Mouse (Mus musculus) hindbrain, embryonic 15.5 days (tissue): Measurements from ENCODE around the gene Fcer1g. TPM values are rescaled to one million over a fixed set of nuclear protein-coding genes. Genes with fewer than 3 reads are reported as not detected.

ENCODE experiments used
- ATAC-seq: fragments of 200-750 bp; cut with Nextera tagmentation; 2 replicates; pipeline ENCODE4 v1.8.0; 2017; ENCODE audit warnings: low read depth, moderate number of reproducible peaks, moderate TSS enrichment; ENCODE audit not compliant: low FRiP score
- H3K27ac ChIP-seq: fragments of 300-500 bp; sonication (generic); replicated peaks from 2 replicates; pipeline ENCODE4 v1.5.1; 2015; ENCODE audit warnings: mild to moderate bottlenecking, inconsistent platforms
- H3K27me3 ChIP-seq: fragments of 300-500 bp; sonication (generic); 2 replicates; pipeline ENCODE4 v1.6.1; 2015; ENCODE audit warnings: control low read depth, inconsistent platforms
- H3K36me3 ChIP-seq: fragments of 300-500 bp; sonication (generic); 2 replicates; pipeline ENCODE4 v1.6.1; 2015; ENCODE audit warnings: control low read depth, inconsistent platforms
- H3K4me1 ChIP-seq: fragments of 300-500 bp; sonication (generic); replicated peaks from 2 replicates; pipeline ENCODE4 v1.6.1; 2015; ENCODE audit warnings: control low read depth, inconsistent platforms
- H3K4me2 ChIP-seq: fragments of 300-500 bp; sonication (generic); 2 replicates; pipeline ENCODE4 v1.6.1; 2015; ENCODE audit warnings: moderate library complexity, mild to moderate bottlenecking, inconsistent platforms
- H3K4me3 ChIP-seq: fragments of 300-500 bp; sonication (generic); 2 replicates; pipeline ENCODE4 v1.5.1; 2015; ENCODE audit warnings: mild to moderate bottlenecking, inconsistent platforms
- H3K9ac ChIP-seq: fragments of 300-500 bp; sonication (generic); 2 replicates; pipeline ENCODE4 v1.6.1; 2015; ENCODE audit warnings: inconsistent platforms
- H3K9me3 ChIP-seq: fragments of 300-500 bp; sonication (generic); 2 replicates; pipeline ENCODE4 v1.6.1; 2016; ENCODE audit warnings: control low read depth, inconsistent platforms
- WGBS: fragments of 180-500 bp; shearing (Covaris S2); methylation state at CpG from one replicate; pipeline ENCODE4 v1.1.7; 2015; 5-methylcytosine and 5-hydroxymethylcytosine counted together
- polyA plus RNA-seq: library from polyadenylated mRNA; unstranded; fragments of >200 nt; fragmentation: Nextera tagmentation; extraction: Ambion mirVana; gene quantifications from 2 replicates; pipeline ENCODE4 v1.2.1, GENCODE M21; 2015

Fcer1g gene
- polyA plus RNA-seq: 24.9 and 30.7 TPM in 2 replicates

DNA sequence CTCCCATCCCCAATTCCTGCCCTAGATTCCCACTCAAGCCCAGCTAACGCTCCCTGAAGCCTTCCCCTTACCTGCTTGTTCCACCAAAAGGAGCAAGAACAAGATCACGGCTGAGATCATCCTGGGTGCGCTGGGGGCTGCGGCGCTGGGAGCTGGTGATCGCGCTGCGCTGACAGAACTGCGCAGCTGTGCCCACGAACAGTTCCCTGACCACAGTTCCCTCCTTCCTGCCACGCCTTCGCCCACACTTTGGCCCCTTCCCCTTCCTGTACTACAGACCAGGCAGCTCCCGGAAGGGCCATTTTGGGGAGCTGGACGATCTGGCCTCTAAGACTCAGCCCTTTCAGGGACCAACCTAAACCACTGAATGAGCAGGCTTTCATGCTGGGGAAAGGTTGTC, at the start of gene Fcer1g:
Fcer1g (minus strand) TSS at position 240 of the 400 bp plus-strand sequence.
- H3K4me1 ChIP-seq: no peaks in the 10 kb centered on the region
- no peak for ATAC-seq
- H3K9me3 ChIP-seq: no peaks in the 10 kb centered on the region
- H3K27ac ChIP-seq: no peak within 1 kb of the TSS
- WGBS: 91% methylated on average over 14 of the region's 14 CpGs
- peaks cover 52% of the 10 kb centered on the region for H3K36me3 ChIP-seq
- no peak within 1 kb of the TSS for H3K4me3 ChIP-seq
- H3K9ac ChIP-seq: no peak within 1 kb of the TSS
- no peak within 1 kb of the TSS for H3K4me2 ChIP-seq
- H3K27me3 ChIP-seq: no peaks in the 10 kb centered on the region

DNA sequence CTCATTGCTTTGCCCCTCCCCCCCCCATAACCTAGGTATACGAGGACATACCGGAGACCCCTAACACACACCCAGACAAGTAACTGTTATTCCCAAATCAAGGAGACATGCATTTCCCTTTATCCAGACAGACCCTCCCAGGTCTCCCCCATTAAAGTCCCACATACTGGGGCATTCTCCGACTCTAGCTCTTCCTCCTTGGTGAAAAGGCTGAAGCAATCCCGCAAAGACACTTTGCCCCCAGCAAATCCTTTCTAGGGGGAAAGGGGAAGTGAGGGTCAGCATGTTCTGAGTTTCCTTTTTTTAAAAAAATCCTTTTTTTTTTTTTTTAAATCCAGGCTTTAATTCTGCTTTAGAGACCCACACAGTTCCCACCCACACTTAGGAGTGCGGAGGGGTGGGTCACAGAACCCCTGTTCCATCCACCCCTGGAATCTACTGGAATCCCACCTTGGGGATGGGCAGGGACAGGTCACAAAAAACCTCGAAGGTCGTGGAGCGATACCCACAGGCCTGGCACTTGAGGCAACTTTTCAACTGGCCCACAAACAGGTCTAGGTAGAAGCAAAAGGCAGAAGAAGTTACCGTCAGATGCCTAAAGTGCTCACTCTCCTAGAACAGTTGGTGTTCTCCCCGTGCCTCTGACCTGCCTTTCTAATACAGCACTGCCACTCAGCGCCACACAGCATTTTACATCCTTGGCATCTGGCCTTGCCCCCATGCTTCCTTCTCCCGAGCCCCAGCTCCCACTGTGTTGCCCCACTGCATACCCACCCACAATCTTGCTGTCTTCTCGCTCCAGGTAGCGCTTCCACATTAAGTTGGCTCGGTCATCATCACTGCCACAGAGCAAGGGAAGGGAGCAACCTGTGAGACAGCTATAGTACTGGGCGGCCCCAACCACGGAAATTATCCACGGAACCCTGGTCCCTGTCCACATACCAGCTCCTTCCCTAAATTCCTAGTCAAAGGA, 49.3 kb upstream of the Fcer1g start:
- H3K27me3 ChIP-seq: no peaks in the 10 kb centered on the region
- no peak overlapping the region for H3K27ac ChIP-seq
- no peaks in the 10 kb centered on the region for H3K9me3 ChIP-seq
- no peak overlapping the region for H3K9ac ChIP-seq
- H3K4me2 ChIP-seq: no peak overlapping the region
- peaks cover 30% of the 10 kb centered on the region for H3K36me3 ChIP-seq
- ATAC-seq: no peak
- H3K4me3 ChIP-seq: no peak overlapping the region
- 92% methylated on average over 18 of the region's 18 CpGs for WGBS
- peaks cover 51% of the 10 kb centered on the region for H3K4me1 ChIP-seq

DNA sequence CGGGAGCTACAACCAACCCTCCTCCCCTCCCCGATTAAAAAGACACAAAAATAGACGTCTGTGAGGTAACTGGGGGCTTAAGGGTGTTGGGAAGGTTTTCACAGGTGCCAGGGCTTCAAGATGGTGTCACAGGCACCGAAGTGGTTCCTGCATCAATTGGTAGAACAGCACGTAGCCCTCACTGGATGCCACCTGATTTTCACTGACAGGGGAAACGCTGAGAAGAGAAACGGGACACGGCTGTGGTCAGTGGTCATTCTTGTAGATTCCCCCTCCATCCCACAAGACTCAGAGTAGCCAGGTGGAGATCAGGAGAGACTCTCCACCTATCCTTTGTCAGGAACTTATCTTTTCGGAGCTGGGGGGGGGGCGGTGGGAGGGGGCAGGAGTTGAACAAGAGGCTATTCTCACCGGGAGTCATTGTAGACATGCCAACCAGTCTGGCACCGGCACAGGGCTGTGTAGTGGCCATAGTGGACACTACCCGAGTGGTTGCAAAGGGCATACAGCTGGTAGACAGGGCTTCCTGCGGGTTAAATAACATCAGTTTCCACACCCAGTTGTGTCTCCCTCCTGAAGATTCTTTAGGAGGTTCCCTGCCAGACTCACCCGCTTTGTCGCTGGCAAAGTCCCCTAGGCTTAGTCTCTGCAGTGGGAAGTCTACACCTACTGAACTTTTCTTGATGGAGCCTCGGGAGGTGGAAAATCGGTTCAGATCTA, 48.1 kb upstream of the Fcer1g start:
- H3K27ac ChIP-seq: no peak overlapping the region
- peaks cover 45% of the 10 kb centered on the region for H3K4me1 ChIP-seq
- ATAC-seq: no peak
- peak overlapping the region; percentile 24; the same call in 1 of the 2 replicates for H3K9ac ChIP-seq
- H3K9me3 ChIP-seq: no peaks in the 10 kb centered on the region
- peak overlapping the region; percentile 73 for H3K4me2 ChIP-seq
- H3K36me3 ChIP-seq: peaks cover 36% of the 10 kb centered on the region
- peak overlapping the region; percentile 67 for H3K4me3 ChIP-seq
- 81% methylated on average over 18 of the region's 18 CpGs for WGBS
- H3K27me3 ChIP-seq: no peaks in the 10 kb centered on the region

DNA sequence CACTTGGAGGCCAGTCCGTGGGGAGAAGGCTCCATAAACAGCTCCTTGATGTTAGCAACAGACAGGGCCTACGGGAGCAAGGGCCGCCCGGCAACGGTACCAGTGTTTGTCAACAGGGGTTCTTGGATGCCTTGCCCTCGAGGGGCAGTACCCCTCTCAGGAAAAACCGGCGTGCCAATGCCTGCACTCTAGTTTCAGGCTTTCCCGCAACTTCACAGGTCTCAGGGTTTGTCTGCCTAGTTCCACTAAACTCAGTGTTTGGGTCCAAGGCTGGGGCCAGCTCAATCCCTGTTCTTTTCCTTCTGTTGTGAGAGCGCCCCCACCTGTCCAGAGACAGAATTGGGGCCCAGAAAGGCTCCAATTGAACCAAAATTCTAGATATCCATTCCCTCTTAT, 47.4 kb upstream of the Fcer1g start:
- peak; percentile 57 for ATAC-seq
- H3K27ac ChIP-seq: peak overlapping the region; percentile 78
- no peaks in the 10 kb centered on the region for H3K9me3 ChIP-seq
- peak overlapping the region; percentile 73 for H3K4me2 ChIP-seq
- H3K4me1 ChIP-seq: peaks cover 38% of the 10 kb centered on the region
- H3K36me3 ChIP-seq: peaks cover 43% of the 10 kb centered on the region
- under 1% methylated on average over 10 of the region's 10 CpGs for WGBS
- H3K27me3 ChIP-seq: no peaks in the 10 kb centered on the region
- peak overlapping the region; percentile 24 for H3K9ac ChIP-seq
- peak overlapping the region; percentile 67 for H3K4me3 ChIP-seq

DNA sequence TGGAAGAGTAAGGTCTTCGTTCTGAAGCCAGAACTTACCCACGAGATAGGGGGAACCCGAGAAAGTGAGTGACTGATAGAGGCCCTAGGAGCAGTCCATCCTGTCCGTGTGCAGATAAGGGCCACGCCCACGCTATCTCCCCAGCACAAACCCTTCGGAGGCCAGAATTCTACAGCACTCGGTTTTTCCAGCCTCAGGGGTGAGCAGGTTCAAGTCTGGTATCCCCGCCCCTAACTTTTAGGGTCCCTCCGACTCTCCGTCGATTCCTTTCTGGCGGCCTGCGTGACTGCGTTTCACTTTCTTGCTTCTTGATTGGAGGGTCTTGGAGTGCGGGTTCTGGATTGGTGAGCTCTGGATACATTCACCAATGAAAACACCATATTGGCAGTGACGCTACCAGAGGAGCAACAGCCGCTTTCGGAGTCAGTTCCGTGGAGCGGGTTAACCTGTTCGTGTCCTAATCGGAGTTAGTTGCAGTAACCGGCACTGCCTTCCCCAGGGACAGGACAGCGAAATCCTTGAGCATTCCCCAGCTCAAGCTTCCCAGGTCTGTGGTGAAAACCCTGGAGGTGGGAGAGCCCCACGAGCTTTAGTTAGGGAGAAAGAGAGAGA, 46.9 kb upstream of the Fcer1g start, which contains the start of gene Ppox:
Ppox (minus strand) TSS at position 271 of the 612 bp plus-strand sequence.
- H3K9me3 ChIP-seq: no peaks in the 10 kb centered on the region
- peak; percentile 97 for ATAC-seq
- under 1% methylated on average over 26 of the region's 26 CpGs for WGBS
- H3K4me1 ChIP-seq: peaks cover 33% of the 10 kb centered on the region
- H3K36me3 ChIP-seq: peaks cover 43% of the 10 kb centered on the region
- H3K27ac ChIP-seq: peak within 1 kb of the TSS; percentile 78
- peak within 1 kb of the TSS; percentile 73 for H3K4me2 ChIP-seq
- peak within 1 kb of the TSS; percentile 67 for H3K4me3 ChIP-seq
- peak within 1 kb of the TSS; percentile 61 for H3K9ac ChIP-seq
- H3K27me3 ChIP-seq: no peaks in the 10 kb centered on the region

DNA sequence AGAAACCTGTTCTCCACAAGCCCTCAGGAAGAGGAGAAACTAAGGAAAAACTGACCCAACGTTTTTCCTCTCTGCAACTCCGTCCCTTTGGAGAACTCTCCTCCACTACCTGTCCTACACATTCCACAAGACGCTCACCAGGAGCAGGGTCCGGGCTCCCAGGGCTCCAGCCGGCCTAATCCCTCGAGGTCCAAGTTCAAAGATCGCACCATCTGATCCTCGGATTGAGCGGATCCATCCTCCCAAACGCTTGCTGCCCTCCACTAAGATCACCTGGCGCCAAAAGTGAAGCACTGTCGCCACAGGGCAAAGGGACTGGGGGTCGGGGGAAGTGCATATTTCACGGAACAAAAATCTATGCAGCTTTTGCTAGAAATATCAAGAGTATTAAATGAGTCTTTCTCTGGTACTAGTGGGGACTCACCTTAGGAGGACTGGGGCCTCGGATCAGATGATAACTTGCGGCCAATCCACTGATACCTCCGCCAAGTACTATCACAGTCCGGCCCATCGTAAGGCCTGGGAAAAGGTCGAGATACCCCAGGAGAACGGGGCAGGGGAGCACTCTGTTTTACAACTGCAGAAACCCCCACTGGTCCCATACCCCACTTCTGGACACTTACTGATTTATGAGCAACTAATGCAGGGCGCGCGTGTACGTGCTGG, 46.2 kb upstream of the Fcer1g start:
- Histone ChIP-seq H3K36me3 (peaks cover 46% of the 10 kb centered on the region), H3K4me1 (peaks cover 27% of the 10 kb centered on the region), H3K4me3 (peak overlapping the region; percentile 67), H3K9ac (peak overlapping the region; percentile 61), H3K9me3 (no peaks in the 10 kb centered on the region), H3K27ac (peak overlapping the region; percentile 36; the same call in 1 of the 2 replicates), H3K4me2 (peak overlapping the region; percentile 73), H3K27me3 (no peaks in the 10 kb centered on the region)
- WGBS: under 1% methylated on average over 25 of the region's 25 CpGs
- no peak; the same call in 1 of the 2 replicates for ATAC-seq

DNA sequence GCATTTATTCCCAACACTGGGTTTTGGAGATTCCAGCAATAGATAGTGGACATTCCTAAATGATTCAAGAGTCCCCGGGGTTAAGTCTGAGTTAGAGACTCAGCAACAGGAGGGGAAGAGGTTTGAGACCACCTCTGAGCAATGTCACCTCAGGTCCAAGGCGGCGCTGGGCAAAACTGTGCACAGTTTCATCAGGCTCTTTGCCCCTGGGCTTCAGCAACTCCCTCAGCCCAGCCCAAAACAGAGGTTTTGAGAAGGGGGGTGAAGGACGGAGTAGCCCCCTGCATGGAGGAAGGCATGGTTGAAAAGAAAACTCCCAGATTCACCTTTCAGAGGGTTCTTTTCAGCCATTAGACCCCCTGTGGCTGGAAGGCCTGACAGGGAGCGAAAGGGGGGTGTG, 45.6 kb upstream of the Fcer1g start:
- Histone ChIP-seq H3K4me3 (peak overlapping the region; percentile 67), H3K9ac (no peak overlapping the region), H3K27me3 (no peaks in the 10 kb centered on the region), H3K9me3 (no peaks in the 10 kb centered on the region), H3K27ac (no peak overlapping the region), H3K4me1 (peaks cover 26% of the 10 kb centered on the region), H3K4me2 (peak overlapping the region; percentile 73), H3K36me3 (peaks cover 42% of the 10 kb centered on the region)
- 60% methylated on average over 5 of the region's 5 CpGs for WGBS
- no peak for ATAC-seq

DNA sequence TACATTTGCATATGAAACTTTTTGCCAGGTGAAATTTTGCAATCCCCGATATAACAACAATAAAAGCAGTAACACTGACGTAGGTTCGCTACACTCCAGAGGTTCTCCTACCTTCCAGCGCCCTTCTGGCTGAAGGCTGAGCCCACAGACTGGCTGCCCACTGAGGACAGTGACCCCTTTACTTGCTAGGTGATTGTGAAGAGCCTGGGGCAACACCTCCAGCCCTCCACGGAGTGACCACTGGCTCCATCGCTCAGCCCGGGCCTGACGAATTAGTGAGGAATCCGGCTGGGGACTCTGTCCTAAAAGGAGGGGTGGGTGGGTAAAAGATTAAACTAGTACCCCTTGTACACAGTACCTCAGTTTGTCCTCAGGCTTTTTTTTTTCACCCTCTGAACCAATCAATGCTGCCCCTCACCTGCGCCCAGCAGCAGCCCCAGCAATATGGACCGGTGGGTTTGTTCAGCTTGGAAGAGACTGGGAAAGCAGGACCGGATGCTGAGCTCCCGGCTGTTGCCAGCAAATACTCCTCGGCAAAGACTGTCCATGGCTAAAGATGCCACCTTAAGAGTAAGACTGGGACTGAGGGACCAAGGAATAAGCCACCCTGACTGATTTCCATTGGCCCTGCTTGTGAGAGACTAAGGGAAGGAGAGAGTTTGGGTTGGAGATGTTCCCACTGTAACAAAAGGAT, 45.0 kb upstream of the Fcer1g start:
- H3K27me3 ChIP-seq: no peaks in the 10 kb centered on the region
- H3K4me3 ChIP-seq: no peak overlapping the region
- H3K9me3 ChIP-seq: no peaks in the 10 kb centered on the region
- no peak for ATAC-seq
- H3K4me2 ChIP-seq: 0 out of 2 replicates have a peak overlapping the region, but pooled peaks have one; percentile 73
- 89% methylated on average over 14 of the region's 14 CpGs for WGBS
- peaks cover 42% of the 10 kb centered on the region for H3K36me3 ChIP-seq
- no peak overlapping the region for H3K27ac ChIP-seq
- H3K4me1 ChIP-seq: peaks cover 26% of the 10 kb centered on the region
- H3K9ac ChIP-seq: no peak overlapping the region

DNA sequence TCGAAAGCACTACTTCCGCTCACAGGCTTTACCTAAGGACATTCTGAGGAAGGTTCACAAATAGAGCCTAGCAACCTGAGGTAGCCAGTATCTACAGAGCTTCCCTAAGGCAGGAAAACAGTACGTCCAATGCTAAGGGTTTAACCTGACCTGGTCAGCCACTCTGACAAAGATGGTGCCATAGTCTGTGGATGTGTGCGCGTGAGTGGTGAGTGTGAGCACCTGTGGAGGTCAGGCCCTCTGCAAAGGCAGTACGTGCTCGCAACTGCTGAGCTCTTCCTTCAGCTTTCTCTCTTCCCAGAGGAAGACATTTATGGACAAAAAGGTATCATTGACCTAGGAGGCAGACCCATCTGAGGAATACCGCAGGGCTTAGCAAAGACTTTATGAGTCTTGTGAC, 44.3 kb upstream of the Fcer1g start:
- no peak for ATAC-seq
- peaks cover 26% of the 10 kb centered on the region for H3K4me1 ChIP-seq
- H3K9ac ChIP-seq: no peak overlapping the region
- H3K9me3 ChIP-seq: no peaks in the 10 kb centered on the region
- no peak overlapping the region for H3K4me3 ChIP-seq
- H3K36me3 ChIP-seq: peaks cover 43% of the 10 kb centered on the region
- H3K4me2 ChIP-seq: no peak overlapping the region
- H3K27me3 ChIP-seq: no peaks in the 10 kb centered on the region
- WGBS: 94% methylated on average over 8 of the region's 8 CpGs
- H3K27ac ChIP-seq: no peak overlapping the region

DNA sequence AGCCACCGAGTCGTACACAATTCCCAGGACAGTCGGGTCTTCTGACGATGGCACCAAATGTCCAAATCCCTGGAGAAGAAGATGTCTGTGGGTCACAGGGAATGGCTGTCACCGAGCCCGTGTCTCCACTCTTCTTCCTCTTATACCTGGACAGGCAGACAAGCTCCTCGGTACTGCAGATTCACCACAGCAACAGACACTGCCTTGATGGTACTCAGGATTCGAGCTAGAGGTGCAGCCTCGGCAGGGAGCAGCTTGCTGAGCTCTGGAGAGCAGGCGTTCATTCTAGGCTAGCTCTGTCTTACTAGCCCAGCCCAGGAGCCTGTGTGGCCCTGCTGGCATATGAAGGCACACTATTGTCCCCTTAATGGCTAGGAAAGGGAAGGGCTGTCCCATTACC, 43.6 kb upstream of the Fcer1g start:
- H3K4me3 ChIP-seq: no peak overlapping the region
- no peaks in the 10 kb centered on the region for H3K9me3 ChIP-seq
- no peak overlapping the region for H3K4me2 ChIP-seq
- H3K36me3 ChIP-seq: peaks cover 47% of the 10 kb centered on the region
- H3K27ac ChIP-seq: no peak overlapping the region
- no peak for ATAC-seq
- no peak overlapping the region for H3K9ac ChIP-seq
- 86% methylated on average over 10 of the region's 10 CpGs for WGBS
- peaks cover 26% of the 10 kb centered on the region for H3K4me1 ChIP-seq
- no peaks in the 10 kb centered on the region for H3K27me3 ChIP-seq
